Mouse (Mus musculus) liver, embryonic 14.5 days (tissue): Measurements from ENCODE around the gene Robo1. TPM values are rescaled to one million over a fixed set of nuclear protein-coding genes. Genes with fewer than 3 reads are reported as not detected.

Experiments
- ATAC-seq: fragments of 200-750 bp; cut with Nextera tagmentation; 2 replicates; pipeline ENCODE4 v1.8.0; 2017; ENCODE audit warnings: moderate number of reproducible peaks, mild to moderate bottlenecking, moderate library complexity; ENCODE audit not compliant: insufficient read depth
- DNase-seq, 3 experiments: peaks; one replicate each; pipeline ENCODE4 v3.0.0-alpha.2; 2012 to 2013; ENCODE audit warnings: low read depth in 3 of 3, low spot score in 3 of 3
- H3K27ac ChIP-seq: fragments of 300-500 bp; sonication (generic); 2 replicates; pipeline ENCODE4 v1.5.1; 2014; ENCODE audit warnings: moderate library complexity, mild to moderate bottlenecking, control low read depth, inconsistent platforms
- H3K27me3 ChIP-seq: fragments of 300-500 bp; sonication (generic); 2 replicates; pipeline ENCODE4 v1.6.1; 2014; ENCODE audit warnings: mild to moderate bottlenecking, low read length, moderate library complexity; ENCODE audit not compliant: control insufficient read depth, insufficient read depth
- H3K36me3 ChIP-seq: fragments of 300-500 bp; sonication (generic); replicated peaks from 2 replicates; pipeline ENCODE4 v1.6.1; 2014; ENCODE audit warnings: low read depth; ENCODE audit not compliant: control insufficient read depth, insufficient read depth
- H3K4me1 ChIP-seq, 2 experiments: fragments of 200-500 bp in 1 of 2; fragments of 300-500 bp in 1 of 2; sonication (generic) in 1 of 2; replicated peaks; 2 replicates each; pipeline ENCODE4 v1.6.1; 2012 to 2014; ENCODE audit warnings: antibody characterized with exemption in 1 of 2, inconsistent platforms in 1 of 2, low read length in 1 of 2; ENCODE audit not compliant: control insufficient read depth in 2 of 2, insufficient read depth in 2 of 2
- H3K4me2 ChIP-seq: fragments of 300-500 bp; sonication (generic); 2 replicates; pipeline ENCODE4 v1.6.1; 2014; ENCODE audit warnings: low read depth, mild to moderate bottlenecking, control low read depth, moderate library complexity
- H3K4me3 ChIP-seq, 2 experiments: fragments of 200-500 bp in 1 of 2; fragments of 300-500 bp in 1 of 2; sonication (generic) in 1 of 2; 2 replicates each; pipeline ENCODE4 v1.5.1; 2012 to 2014; ENCODE audit warnings: low read depth in 2 of 2, low read length in 2 of 2, mild to moderate bottlenecking in 2 of 2, control low read depth in 1 of 2, inconsistent platforms in 1 of 2, moderate library complexity in 1 of 2; ENCODE audit not compliant: insufficient read depth in 1 of 2
- H3K9ac ChIP-seq: fragments of 300-500 bp; sonication (generic); replicated peaks from 2 replicates; pipeline ENCODE4 v1.6.1; 2014; ENCODE audit warnings: mild to moderate bottlenecking, control low read depth, moderate library complexity
- H3K9me3 ChIP-seq: fragments of 300-500 bp; sonication (generic); 2 replicates; pipeline ENCODE4 v1.6.1; 2016; ENCODE audit warnings: low read length, mixed read lengths; ENCODE audit not compliant: control insufficient read depth
- CTCF ChIP-seq: IDR thresholded peaks from 2 replicates; pipeline ENCODE4 v1.5.1; 2016; ENCODE audit warnings: antibody characterized with exemption, low read depth, control low read depth
- EP300 ChIP-seq: IDR thresholded peaks from 2 replicates; pipeline ENCODE4 v1.6.1; 2016; ENCODE audit warnings: antibody characterized with exemption, low read depth
- WGBS: fragments of 180-500 bp; shearing (Covaris S2); extraction: QIAGEN DNeasy Blood & Tissue Kit; methylation state at CpG from one replicate; pipeline ENCODE4 v1.1.7; 2014; ENCODE audit not compliant: insufficient replicate concordance; 5-methylcytosine and 5-hydroxymethylcytosine counted together
- polyA plus RNA-seq, 2 experiments: library from polyadenylated mRNA; depleted of rRNA in 1 of 2; stranded (reverse) in 1 of 2; unstranded in 1 of 2; fragments of >200 nt; fragmentation: Nextera tagmentation in 1 of 2; extraction: Ambion mirVana in 1 of 2; gene quantifications; 2 replicates each; pipeline versions ENCODE4 v1.2.1 to v1.2.3; 2012 to 2014

Gene Robo1
- polyA plus RNA-seq, 2 experiments = 3.1 to 3.4 TPM

DNA sequence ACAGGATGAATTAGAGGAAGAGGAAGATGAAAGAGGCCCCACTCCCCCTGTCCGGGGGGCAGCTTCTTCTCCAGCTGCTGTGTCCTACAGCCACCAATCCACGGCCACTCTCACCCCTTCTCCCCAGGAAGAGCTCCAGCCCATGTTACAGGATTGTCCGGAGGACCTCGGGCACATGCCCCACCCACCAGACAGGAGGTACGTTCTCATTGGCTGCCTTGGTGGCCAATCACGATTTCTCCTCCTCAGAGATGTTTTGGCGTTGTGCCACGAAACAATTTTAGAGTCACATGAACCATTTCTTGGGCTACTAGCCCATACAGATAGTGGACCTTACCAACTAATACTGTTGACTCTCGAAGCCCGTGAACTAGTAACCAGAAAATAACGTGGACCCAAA, 704.8 kb downstream of the Robo1 start:
- no peak for DNase-seq
- no peaks in the 10 kb centered on the region for H3K4me1 ChIP-seq
- WGBS = 74% methylated on average over 11 of the region's 11 CpGs
- H3K4me3 ChIP-seq = no peak overlapping the region
- no peak overlapping the region for H3K9ac ChIP-seq
- H3K9me3 ChIP-seq = no peaks in the 10 kb centered on the region
- H3K4me2 ChIP-seq = no peak overlapping the region
- H3K27ac ChIP-seq = no peak overlapping the region
- H3K36me3 ChIP-seq = no peaks in the 10 kb centered on the region
- no peaks in the 10 kb centered on the region for H3K27me3 ChIP-seq
- TF ChIP-seq EP300 (no peak), CTCF (no peak)
- ATAC-seq = no peak

DNA sequence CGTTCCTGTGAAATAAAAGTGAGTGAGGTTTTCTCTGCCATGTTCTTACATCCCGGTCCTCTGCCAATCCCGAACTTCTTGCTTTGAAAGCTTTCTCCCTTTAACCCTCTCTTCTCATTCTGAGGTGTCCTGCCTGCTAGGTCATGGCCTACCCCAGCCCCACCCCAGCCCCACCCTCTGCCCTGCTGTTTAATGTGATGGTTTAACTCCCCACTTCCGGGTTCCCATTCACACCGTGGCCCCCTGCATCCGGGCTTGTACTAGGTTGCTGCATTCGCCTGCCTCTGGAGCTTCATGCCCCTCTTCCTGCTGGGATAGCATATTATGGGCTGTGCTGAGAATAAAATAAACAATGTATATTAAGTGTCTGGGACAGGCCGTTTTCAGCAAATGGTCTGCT, 706.4 kb downstream of the Robo1 start:
- Histone ChIP-seq H3K4me2 (no peak overlapping the region), H3K4me1 (no peaks in the 10 kb centered on the region), H3K9me3 (no peaks in the 10 kb centered on the region), H3K9ac (no peak overlapping the region), H3K4me3 (no peak overlapping the region), H3K27me3 (no peaks in the 10 kb centered on the region), H3K27ac (no peak overlapping the region), H3K36me3 (no peaks in the 10 kb centered on the region)
- DNase-seq = no peak
- WGBS = 56% methylated on average over 8 of the region's 8 CpGs
- TF ChIP-seq CTCF = no peak
- no peak for TF ChIP-seq EP300
- ATAC-seq = no peak

DNA sequence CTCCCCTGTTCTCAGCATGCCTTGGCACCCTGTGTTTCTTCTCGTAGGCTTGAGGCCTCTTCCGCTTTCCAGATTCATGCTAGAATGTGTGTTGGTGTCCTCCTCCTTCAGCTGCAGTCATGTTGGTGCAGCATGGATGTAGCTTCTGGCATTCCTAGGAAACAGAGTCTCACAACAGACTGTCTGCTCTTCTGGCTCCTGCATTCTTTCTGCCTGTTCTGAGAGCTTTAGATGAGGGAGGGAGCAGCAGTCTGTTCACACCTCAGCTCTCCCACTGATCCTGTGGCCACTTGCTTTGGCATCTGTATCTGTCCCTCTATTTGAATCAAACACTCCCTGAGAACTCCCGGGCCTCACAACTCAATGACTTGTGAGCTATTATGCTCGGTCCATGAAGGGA, 707.9 kb downstream of the Robo1 start:
- Histone ChIP-seq H3K4me3 (no peak overlapping the region), H3K9ac (no peak overlapping the region), H3K4me1 (no peaks in the 10 kb centered on the region), H3K4me2 (no peak overlapping the region), H3K27ac (no peak overlapping the region), H3K27me3 (no peaks in the 10 kb centered on the region), H3K36me3 (no peaks in the 10 kb centered on the region), H3K9me3 (no peaks in the 10 kb centered on the region)
- TF ChIP-seq CTCF (no peak), EP300 (no peak)
- 59% methylated on average over 4 of the region's 4 CpGs for WGBS
- DNase-seq = no peak
- ATAC-seq = no peak

DNA sequence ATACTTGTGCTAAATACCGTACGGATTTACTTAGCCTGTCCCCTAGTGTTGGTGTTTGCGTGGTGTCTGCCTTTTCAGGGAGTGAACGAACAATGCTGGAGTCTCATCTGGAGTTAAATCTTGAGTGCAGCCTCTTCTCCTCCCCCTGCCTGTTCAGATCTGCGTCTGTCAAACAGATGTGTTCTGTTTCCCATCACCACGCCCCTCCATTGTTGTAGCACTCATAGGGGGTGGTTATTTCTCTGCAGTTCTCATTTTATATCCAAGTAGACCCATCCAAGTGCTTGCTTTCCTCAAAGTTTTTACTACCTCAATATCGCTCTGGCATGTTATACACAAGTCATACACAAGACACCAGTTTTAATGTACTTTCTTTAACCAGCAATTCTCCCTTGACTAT, 708.7 kb downstream of the Robo1 start:
- H3K4me3 ChIP-seq = no peak overlapping the region
- no peaks in the 10 kb centered on the region for H3K36me3 ChIP-seq
- ATAC-seq = no peak
- WGBS = 54% methylated on average over 7 of the region's 7 CpGs
- no peaks in the 10 kb centered on the region for H3K4me1 ChIP-seq
- DNase-seq = no peak
- H3K27ac ChIP-seq = no peak overlapping the region
- no peak for TF ChIP-seq EP300
- no peak for TF ChIP-seq CTCF
- H3K4me2 ChIP-seq = no peak overlapping the region
- no peaks in the 10 kb centered on the region for H3K27me3 ChIP-seq
- H3K9ac ChIP-seq = no peak overlapping the region
- H3K9me3 ChIP-seq = no peaks in the 10 kb centered on the region

DNA sequence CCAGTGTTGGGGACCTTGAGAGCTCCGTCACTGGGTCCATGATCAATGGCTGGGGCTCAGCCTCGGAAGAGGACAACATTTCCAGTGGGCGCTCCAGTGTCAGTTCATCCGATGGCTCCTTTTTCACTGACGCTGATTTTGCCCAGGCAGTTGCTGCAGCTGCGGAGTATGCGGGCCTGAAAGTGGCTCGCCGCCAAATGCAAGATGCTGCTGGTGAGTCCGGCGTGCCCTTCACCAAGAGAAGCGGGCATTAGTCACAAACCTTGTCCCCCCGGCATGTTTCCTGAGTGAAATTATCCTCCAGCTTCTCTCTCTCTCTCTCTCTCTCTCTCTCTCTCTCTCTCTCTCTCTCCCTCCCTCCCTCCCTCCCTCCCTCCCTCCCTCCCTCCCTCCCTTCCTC, 716.2 kb downstream of the Robo1 start:
- Histone ChIP-seq H3K9ac (no peak overlapping the region), H3K27ac (no peak overlapping the region), H3K27me3 (no peaks in the 10 kb centered on the region), H3K4me2 (no peak overlapping the region), H3K4me1 (no peaks in the 10 kb centered on the region), H3K4me3 (no peak overlapping the region), H3K9me3 (no peaks in the 10 kb centered on the region), H3K36me3 (no peaks in the 10 kb centered on the region)
- 81% methylated on average over 13 of the region's 13 CpGs for WGBS
- no peak for ATAC-seq
- no peak for DNase-seq
- TF ChIP-seq CTCF = no peak
- TF ChIP-seq EP300 = no peak
